Mouse (Mus musculus) mesoderm, embryonic 11.5 days (tissue): ENCODE data around the gene Syt2.

Experiments used
- DNase-seq: peaks from one replicate; pipeline ENCODE4 v3.0.0-alpha.2; 2012; ENCODE audit warnings: low read depth, low spot score

Gene Syt2

DNA sequence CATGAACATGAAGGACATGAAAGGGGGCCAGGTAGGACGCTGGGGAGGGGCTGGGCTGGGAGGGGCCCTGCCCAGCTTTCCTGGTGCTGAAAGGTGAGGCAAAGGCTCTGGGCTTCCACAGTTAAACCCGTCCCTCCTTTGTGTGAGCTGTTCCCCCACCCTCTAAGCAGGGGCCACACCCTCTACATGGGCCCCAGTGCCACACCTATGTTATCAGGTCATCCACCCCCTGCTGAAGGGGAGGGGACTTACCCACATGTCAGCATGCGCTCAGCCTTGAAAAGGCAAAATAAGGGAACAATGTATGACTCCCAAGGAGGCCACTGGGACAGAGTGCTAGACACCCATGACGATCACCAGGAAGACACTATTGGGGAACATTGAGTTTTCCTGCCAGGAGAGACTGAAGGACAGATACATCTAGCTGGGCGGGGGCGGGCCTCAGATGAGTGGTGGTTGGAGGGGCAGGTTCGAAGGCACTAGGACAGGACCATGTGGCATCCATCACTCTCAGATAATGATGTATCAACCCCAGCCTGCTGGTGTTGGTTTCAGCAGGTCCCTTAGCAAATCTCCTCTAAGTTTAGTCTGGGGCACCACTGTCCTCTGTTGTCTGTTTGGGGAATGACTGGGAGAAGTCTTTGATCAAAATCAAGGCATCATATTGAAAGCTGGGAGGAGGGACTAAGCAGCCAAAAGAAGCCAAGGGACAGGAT lies 95.6 kb downstream of the Syt2 start:
- no peak for DNase-seq

DNA sequence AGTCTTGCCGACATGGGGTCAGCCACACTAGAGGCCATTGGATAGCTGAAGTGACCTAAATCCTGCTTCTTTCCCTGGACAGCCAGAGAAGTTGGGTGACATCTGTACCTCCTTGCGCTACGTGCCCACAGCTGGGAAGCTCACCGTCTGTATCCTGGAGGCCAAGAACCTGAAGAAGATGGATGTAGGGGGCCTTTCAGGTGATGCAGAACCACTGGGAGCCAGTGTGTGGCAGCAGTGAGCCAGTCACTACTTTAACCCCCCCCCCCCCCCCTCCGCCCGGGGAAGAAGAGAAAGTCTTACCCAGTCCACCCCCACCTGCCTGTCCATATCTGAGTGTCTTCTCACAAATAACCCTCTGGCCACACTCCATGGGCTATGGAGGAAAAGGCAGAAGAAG lies 99.2 kb downstream of the Syt2 start:
- no peak for DNase-seq

DNA sequence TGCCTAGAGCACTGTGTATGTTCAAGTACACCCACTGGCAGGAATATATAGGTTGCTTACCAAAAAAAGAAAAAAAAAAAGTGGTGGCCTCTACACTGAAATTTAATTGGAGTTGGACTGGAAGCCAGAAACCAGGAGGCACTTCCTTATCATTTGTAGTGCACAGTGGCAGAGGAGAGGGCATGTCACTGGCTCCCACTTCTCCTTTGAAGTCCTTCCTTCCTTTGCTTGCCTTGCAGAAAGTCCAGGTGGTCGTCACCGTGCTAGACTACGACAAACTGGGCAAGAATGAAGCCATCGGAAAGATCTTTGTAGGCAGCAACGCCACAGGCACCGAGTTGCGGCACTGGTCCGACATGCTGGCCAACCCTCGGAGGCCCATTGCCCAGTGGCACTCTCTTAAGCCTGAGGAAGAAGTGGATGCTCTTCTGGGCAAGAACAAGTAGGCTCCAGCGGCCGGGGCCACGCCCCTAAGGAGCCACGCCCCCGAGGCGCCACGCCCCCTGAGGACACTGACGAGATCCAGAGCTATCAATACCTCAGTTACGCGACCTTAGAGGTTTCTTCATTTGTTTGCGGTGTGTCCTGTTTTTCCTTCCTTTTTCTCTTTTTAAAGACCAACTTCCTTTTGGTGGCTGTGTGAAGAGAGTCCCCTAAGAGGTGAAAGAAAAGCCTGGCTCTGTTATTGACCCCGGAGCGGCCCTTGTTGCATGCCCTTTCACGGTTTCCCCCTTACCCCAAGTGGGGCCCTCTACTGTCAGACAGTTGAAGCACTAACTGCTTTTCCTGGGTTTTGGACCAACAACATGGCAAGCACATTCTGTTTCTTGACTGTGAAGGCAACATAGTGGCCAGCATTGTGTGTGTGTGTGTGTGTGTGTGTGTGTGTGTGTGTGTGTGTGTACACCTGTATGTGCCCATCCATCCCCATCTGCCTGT lies 101.0 kb downstream of the Syt2 start:
- DNase-seq, result peak; percentile 30

DNA sequence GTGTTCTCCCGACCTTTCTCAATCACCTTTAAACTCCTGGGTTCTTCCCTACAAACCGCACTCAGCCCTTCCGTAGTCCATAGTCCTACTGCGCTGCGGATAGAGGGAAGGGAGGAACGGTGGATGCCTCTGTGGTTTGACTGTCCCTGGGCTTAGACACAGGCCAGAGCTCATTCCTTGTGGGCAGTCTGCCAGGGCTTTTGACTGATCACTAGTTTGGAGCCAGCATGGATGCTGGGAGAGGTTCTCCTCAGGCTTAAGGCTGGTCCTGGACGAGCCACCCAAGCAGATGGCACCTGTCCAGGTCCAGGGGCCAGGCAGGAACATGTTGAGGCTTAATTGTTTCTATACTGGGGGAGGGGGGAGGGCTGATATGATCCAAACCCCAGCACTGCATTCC lies 103.4 kb downstream of the Syt2 start:
- no peak for DNase-seq

GRCm38 (mm10) chr1:134752447-134752846 lies 106.0 kb downstream of the Syt2 start:
- DNase-seq, result no peak

GRCm38 (mm10) chr1:134753751-134754630 lies 107.5 kb downstream of the Syt2 start:
- DNase-seq, result no peak

- no peak for DNase-seq
These were observed 108.3 kb downstream of the Syt2 start for GRCm38 (mm10) chr1:134754818-134755217.

DNA sequence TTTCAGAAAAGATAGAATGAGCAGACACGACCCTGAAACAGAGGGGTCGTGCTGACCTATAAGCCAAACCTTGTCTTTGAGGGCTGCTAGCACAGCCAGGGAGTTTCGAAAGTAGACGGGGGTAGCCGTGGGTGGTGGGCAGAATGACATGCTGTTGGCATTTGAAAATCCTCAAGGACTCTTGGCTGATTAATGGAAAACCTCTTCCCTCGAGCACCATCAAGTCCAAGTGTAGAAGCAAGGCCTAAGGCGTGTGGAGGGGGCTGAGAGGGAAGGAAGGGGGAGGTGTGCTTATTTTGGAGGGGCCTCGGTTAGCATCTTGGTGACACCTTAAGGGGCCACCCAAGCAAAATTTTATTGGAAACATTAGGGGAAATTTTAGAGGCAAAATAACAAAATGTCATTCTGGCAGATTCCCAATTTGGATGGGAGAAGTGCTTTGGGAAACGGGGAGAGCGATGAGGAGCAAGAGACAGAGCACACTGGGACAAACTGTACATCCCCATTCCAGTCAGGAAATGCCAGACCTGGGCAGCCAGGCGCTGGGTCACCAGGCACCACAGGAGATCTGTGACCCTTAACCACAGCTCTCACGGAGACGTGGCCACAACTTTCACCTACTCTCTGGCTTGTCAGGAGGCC lies 109.2 kb downstream of the Syt2 start:
- DNase-seq, result no peak

DNA sequence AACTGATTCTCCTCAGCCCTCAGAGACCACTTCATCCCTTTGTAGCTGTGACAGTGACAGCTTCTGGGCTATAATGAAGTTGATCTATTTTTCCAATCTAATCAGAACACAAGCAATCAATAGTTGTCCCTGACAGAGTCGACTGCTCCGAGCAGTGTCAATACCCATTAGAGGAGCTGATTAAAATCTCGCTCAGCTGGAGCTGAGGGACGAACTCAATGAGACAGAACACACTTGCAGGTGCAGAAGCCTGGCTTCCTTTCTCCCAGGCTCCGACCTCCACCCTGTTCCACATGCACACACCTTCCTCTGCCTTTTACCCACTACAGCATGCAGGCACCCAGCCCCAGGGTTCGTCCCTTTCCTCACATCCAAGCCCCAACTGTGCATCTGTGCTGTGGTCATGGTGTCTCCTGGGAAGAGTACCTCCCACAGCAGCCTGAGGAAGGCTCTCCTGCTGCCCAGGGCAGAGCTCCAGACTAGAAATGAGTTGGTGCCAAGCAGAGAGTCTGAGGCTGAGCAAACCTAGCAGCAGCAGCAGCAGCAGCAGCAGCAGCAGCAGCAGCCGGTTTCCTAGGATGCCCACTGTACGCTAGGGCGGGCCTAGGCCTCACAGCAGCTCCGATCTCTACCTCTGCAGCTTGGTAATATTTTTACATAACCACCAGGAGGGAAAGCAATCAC lies 109.9 kb downstream of the Syt2 start:
- no peak for DNase-seq

DNA sequence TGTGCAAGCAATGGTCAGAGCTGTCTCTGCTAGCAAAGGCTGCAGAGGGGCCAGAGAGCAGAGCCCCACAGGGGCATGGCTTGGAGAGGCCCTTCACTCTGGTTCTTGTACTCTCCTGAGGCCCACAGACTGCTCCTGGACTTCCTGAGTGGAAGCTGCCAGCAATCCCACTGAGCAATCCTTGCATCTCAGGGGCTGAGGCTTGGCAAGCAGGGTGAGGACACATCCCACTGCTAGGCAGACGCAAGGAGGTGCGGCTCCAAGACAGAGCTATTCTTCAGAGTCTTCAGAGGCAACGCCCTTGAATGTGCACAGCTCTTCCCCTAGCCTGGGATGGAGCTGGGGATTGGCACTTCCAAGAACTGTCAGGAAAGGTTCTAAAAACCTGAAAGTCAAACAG lies 110.8 kb downstream of the Syt2 start:
- no peak for DNase-seq

DNA sequence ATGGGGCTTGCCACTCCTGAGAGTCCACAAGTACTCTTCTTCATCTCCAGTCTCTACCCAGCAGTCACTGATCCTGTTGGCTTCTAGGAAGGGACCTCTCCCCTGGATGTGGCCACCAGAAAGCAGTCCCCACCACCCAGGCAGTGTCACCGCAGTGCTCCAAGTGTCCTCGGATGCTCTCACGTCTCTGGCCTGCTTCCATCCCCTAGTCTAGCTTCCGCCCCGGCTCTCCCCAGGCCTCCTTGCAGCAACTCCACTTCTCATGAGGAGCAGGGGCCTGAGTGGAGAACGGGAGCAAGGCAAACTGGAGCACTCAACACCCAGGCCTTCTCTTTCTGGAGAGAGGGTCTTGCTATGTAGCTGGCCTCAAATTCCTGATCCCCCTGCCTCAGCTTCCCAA lies 112.7 kb downstream of the Syt2 start:
- no peak for DNase-seq

DNA sequence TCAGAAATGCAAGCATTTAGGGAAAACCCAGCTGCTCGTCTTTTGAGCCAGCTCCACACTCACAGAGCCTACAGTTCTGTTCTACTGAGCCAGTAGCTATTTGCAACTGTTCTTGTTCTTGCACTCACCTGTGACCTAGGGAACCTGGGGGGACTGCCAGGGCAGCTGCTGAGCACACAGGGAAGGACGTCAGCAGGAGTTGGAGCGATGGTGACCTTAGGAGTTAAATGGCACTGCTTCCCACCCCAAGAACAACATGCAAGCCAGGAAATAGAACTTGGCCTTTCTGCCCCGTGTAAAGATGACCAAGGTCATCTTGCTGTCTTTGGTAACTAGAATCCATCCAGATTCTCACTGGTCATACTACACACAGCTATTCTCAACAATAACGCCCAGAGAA lies 114.2 kb downstream of the Syt2 start:
- DNase-seq, result no peak

DNA sequence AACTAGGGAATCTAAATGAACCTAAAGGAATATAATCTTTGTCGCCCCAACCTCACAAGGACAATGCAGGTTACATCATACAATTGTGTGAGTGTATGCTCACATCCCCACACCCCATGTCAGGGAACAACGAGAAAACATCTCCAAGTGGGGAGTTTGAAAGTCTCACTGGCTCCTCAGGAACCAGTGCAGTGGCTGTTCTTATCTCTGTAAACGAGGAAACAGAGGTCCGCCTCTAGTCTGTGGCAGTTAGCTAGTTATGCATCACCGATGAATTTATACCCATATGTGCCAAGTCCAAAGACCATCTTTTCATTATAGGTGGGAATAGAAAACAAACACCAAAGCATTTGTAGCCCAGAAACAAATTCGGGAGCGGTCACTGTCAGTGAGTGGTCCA lies 115.1 kb downstream of the Syt2 start:
- DNase-seq, result no peak

- no peak for DNase-seq
These were observed 116.8 kb downstream of the Syt2 start for GRCm38 (mm10) chr1:134763250-134763649.

GRCm38 (mm10) chr1:134763776-134764438 lies 117.4 kb downstream of the Syt2 start:
- no peak for DNase-seq

DNA sequence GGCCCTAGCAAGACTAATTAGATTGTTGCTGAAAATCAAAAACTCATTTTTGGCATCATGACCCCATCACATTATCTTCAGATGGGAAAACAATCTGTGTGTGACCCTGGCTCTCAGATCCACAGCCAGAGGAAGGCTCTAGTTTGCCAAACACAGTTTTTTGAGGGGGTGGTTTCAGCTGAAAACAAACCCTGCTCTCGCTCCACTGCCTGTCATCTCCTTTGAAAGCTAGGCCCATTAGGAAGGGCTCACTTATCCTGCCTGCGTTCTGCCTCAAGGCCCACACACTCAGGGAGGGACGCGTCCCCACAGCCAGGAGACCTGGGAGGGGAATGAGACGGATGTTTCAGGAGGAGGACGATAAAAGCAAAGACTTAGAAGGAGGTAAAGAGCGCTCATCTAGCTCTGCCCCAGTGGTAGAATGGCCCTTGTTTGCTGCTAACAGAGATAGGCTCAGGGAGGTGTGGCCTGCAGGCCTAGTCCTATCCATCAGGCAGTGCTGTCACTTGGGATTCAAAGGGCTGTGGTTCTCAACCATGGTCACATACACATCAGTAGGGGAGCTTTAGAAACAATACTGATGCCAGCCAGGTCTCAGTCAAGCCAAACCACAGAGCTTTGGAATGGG lies 118.5 kb downstream of the Syt2 start:
- no peak for DNase-seq

DNA sequence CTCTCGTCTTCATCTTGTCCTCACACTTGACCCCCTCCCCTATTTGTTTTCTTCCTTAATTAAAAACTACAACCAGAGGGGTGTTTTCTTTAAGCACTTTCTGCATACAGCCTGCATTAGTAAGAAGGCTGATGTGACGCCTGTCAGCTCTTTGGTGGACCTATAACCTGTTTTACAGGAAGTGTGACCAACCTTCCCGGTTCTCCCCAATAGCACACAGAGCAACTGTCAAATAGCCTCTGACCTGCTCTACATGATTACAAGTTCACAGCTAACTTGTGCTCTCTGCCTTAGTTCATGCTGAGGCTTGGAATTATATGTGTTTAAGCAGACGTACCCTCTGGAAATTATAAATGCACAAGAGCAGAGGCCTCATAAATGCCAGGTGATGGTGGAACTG lies 120.0 kb downstream of the Syt2 start:
- DNase-seq, result no peak

DNA sequence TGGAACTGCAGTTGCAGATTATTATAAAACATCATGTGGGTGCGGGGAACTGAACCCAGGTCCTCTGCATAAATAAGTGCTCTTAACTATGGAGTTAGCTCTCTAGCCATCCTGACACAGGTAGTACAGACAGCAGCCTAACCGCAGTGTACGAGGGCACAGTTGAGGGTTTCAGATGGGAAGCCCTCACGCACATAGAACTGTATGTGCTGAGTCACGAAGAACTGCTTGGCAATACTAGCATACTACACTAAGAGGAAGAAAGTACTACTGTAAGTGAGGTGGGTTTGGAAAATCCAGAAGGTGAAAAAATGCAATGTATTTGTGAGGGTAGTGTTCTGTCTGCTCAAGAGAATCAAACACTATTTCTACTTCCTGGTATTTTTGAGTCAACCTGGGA lies 123.8 kb downstream of the Syt2 start:
- no peak for DNase-seq

DNA sequence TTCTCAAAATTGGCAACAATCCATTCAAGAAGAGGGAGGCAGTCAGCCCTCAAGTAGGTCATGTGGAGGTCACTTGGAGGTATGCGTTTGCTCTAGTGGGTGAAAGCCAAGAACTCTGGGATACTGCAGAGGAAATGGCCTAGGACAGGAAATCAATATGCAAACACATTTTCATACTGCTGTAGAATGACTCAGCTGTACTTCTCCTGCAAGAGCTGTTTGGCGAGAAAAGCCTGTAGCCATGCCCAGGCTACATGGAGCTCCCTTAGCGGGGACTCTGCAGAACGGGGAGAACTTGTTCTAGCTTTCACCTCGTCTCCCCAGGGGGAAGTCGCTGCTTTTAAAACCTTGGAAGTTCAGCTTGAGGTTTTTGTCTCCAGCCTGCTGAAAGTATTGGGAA lies 124.9 kb downstream of the Syt2 start:
- no peak for DNase-seq

DNA sequence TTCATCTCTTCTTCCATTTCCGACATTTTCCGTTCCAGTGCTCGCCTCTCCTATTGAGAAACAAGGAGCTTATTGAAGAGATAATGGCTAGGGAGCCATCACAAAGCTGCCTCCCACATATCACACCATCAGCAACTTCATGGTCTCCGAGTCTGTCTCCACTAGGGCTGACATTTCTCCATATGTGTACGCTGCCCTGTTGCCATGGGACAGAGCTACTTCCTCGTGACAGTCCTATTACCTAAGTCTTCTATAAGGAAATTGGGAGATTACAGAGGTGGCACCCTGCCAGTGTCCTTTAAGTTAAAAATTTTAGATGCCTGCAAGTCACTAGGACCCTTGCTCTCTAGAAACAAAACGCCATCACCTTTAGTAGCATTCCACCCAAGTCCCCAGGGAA lies 125.5 kb downstream of the Syt2 start:
- DNase-seq, result no peak
